Mouse (Mus musculus) gastrocnemius, postnatal 4 days (tissue): ENCODE measurements around the gene C1rb. TPM values are rescaled to one million over a fixed set of nuclear protein-coding genes. Genes with fewer than 3 reads are reported as not detected.
"Not testable (repeated sequence)": the region's sequence is repeated elsewhere in the genome, so short reads cannot be mapped to it uniquely, and the experiment has no call there.

ENCODE experiments used
- DNase-seq, 2 experiments: peaks; one replicate each; pipeline ENCODE4 v3.0.0; 2021 to 2022; ENCODE audit warnings: low spot score in 2 of 2, mixed read lengths in 2 of 2
- long read RNA-seq, 2 experiments: library from polyadenylated mRNA; stranded (forward); transcript quantifications; one replicate each; pipeline ENCODE4 v2.0.0; 2021
- total RNA-seq, 2 experiments: library from RNA; stranded (reverse); gene quantifications; 2 replicates each; pipeline ENCODE4 v1.2.3; 2021

The C1rb gene
- 1 to 10 TPM; 1.3 to 1.7 TPM for total RNA-seq
- long read RNA-seq, experiment 1, result 0 reads
- long read RNA-seq, experiment 2, result 0 reads

DNA sequence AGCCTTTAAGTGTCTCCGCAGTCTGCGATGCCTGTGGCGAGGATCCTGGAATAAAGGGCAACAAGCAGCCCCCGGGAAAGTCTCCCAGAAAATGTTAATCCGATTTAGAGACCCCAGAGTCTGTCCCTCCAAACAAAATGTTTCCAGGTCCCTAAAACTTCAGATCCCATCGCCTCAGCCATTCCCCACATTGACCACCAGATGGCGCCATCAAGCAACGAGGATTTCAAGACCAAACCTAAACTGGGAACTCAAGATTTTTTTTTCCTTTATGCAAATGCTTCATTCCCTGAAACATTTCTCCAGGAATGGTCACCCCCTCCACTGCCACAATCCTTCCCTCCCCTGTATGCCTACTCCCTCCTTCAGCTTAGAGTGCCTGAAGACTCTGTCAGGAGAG is at the start of gene C1rb:
TSS of gene C1rb (plus strand) at position 269 of the 400 bp plus-strand sequence.
- peak; percentile 38 to 53 for DNase-seq

DNA sequence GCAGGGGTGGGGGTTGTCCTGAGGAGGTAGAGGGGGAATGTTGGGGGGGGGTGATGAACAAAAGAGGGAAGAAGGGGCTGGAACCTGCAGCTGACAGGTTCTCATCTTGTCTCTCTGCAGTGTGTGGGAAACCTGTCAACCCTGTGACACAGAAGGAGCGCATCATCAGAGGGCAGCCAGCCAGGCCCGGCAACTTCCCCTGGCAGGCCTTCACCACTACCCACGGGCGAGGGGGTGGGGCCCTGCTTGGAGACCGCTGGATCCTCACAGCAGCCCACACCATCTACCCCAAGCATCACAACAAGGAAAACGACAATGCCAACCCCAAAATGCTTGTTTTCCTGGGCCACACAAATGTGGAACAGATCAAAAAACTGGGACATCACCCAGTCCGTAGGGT is 48.0 kb upstream of the C1rb start:
- DNase-seq, result not testable (repeated sequence)

DNA sequence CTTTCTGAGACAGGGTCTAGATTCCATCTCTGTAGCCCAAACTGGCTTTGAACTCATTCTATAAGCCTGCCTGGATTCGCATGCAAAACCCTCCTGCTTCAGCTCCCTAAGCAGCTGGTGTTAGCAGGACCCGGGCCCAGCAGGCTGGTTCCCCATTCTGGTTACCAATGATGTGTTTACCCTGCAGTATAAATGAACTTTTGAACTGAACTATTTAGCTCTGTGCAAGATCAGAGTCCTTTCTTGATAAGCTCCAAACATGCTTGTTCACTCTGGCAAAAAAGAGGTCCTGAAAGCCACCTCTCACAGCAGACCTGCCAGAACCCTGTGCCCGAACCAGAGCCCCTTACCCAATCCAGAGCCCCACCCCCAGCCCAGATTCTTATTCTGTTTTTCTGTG is 42.2 kb upstream of the C1rb start:
- no peak for DNase-seq

DNA sequence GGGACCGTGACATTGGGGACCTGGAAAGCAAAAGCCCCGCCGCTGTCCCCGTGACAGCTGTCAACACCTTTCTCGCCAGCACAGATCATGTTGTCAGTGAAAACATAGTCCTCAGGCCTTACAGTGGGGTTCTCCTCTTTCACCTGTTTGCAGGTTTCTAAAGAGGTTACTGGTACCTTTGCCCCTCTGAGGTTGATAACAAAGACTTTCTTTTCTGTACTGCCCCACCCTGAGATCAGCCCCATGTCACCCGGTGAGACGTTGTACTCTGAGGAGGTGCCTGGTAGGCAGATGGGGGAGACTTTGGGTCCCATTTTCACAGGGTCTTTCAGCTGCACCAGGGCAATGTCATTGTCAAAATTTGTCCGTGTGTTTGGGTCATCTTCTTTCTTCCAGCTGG is 39.0 kb upstream of the C1rb start:
- DNase-seq, result no peak

DNA sequence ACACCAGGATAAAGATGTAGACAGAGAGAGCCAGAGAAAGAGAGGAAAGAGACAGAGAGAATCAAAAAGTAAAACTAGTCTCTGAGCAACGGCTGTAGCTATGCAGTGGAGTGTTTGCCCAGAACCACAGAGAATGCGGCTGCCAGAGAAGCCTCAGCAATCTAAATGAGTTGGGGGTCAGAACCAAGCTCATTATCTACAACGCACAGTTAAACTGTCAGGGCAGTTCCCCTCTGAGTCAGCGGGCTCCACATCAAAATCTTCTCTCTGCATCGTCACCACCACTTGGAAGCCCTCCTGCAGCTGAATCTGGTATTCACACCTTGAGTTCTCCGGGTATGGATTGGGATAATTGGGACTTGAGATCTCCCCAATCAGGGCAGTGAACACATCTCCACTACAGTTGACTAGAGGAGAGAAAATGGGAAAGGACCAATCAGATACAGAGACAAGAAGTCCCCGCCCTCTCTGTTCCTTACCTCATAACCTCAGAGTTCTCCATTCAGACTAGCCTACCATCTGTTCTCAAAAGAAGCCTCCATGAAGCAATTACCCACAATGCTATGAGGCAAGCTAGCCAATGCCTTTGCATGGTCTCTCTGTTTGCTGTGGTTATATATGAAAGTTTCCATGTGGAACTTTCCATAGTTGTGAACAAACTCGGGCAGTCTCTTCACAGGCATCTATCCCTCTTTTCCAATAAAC is 33.8 kb upstream of the C1rb start:
- not testable (repeated sequence) for DNase-seq

DNA sequence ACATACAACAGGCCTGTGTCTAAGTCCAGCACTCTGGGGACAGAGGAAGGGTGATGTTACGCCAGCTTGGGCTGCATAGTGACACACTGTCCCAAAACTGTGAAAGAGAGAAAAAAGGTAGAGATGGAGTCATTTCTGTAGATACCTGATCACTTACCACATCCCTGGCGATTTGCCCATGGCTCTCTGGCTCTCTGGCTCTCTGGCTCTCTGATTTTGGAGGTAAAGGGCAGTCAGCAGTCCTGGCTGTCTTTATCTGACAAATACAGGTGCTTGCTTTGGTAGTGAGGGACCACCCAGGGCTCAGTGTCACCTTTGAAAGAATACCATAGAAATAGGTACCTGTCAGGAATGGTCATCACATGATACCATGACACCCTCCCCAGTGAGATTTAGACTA is 28.9 kb upstream of the C1rb start:
- DNase-seq, result not testable (repeated sequence)

DNA sequence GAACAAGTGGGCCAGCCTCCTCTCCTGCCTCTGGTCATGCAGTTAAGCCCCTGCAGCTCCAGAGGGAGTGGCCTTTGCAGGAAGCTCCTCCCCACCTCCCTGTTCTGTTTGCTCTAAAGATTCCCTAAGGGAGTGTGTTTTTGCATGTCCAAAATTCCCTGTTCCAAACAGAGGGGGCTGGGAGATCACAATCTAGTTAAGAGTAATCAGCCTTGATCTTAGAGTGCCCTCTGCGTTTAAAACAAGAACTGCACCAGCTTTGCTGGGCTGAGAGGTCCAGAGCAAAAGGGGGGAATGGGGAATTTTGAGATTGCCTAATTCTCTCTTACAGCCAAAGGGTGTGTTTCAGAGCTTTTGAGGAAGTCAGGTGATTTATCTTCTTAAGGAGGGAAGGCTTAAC is 27.8 kb upstream of the C1rb start, which contains the start of gene C1s1:
TSS of gene C1s1 (minus strand) at position 76 of the 400 bp plus-strand sequence.
- peak; percentile 22 to 64 for DNase-seq

DNA sequence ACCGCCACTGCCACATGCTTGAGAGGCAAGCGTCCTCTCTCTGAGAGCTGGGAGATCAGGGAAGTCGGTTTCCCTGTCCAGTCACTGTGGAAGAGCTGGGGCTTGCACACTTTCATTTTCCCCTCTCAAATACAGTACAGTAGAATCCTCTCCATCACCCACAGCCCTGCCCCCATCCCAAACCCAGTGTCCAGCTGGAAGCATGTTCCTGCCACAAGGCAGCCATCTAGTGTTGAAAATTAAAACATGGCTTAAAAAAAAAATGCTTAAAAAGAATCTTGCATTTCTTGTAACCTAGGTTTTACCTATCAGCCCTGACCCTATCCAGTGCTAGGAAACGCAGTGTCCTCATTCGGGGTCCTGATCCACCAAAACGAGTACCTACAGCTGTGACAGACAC is 25.6 kb upstream of the C1rb start:
- DNase-seq, result peak in 1 of 2 experiments; percentile 25

DNA sequence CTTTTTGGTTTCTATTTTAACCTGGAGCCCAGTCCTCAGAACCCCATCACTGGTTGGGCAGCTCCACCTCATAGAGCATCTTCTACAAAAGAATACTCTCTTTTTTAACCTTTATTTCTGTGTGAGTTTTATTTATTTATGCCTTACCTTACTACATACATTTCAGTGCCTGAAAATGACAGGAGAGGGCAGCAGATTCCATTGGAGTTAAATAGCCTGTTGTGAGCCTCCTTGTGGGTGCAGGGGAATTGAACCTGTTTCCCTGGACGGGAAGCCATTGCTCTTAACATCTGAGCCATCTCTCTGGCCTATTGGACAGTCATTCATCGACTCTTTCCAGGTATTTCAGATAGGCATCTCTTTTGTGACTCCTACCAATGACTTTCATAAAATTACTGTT is 24.7 kb upstream of the C1rb start:
- DNase-seq, result no peak

DNA sequence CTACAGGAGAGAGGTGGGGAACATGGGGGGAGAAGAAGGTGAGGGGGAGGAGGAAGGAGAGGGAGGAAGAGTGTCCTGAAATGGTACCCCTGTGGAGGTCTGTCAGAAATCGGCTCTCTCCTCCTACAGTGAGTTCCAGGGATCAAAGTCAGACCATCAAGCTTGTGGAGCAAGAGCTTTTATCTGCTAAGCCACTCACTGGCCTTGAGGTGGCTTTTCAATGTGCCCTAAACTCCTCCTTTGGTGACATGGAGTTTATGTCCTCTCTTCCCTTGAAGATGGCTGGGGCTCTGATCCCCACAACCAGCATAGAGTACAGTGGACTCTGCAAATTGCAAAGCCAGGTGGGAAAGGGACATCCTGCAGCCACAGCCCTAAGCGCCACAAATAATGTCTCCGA is 22.1 kb upstream of the C1rb start:
- not testable (repeated sequence) for DNase-seq

DNA sequence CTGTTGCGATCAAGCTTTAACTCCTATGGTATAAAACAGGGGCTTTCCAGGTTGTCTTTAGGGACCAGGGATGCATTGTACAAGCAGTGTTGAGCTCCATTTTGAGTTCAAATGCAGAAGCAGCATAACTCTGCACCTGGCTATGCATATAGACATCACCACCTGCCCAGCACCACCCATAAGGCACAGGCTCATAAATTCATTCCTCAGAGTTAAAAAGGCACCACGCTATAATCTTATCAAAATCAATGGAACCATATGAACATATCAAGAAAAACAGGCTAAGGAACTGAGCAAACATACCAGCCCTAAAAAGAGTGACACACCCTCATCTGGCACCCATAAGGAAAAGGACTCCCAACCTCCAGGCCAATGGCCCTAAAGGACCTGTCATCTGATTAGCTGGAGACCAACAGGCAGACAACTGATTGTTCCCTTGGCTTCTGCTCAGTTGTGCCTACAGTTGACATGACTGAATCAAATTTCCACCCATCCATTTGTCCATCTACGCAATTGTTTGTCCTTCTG is 21.0 kb upstream of the C1rb start:
- no peak for DNase-seq

DNA sequence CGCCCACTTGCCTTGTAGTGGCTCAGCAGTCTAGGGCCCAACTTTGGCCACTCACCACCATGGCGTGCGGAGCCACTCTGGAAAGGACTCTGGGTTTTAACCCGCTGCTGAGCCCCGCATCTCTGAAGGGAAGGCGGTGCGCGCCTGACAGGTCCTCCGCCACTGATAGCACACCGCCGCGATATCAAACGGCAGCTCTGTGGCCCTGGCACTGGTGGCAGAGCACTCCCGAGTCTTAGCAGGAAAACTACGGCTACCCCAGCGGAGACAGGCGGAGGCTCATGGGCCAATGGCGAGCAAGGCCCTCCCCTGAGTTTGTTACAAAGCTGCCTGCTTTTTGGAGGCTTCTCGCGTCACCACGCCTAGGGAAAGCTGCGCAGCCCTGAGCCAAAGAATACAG is 17.3 kb upstream of the C1rb start:
- DNase-seq, result no peak

DNA sequence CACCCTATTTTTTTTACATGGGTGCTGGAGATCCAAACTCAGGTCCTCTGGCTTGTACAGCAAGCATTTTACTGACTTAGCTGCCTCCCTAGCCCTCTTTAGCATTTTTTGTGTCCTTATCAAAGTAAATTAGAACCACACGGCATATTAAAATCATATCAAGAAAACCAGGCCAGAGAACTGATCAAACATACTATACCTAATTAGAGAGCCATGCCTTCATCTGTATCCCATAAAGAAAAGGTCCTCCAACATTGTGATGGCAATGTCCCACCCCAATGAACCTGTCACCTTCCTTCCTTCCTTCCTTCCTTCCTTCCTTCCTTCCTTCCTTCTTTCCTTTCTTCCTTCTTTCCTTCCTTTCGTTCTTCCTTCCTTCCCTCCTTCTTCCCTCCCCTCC is 14.1 kb upstream of the C1rb start:
- not testable (repeated sequence) for DNase-seq

DNA sequence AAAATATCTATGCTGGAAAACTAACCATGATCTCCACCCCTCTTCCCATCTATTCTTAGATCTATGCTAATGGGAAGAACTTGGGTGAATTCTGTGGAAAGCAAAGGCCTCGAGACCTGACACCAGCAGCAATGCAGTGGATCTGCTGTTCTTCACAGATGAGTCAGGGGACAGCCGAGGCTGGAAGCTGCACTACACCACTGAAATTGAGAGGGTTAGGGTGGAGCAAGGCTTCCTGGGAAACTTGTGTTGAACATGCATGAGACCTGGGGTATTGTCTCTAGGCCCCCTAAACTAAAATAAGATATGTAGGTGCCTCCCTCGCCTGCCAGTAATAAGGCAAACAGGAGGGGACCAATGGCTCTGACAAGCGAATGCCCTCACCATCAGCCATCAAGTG is 8.9 kb upstream of the C1rb start:
- not testable (repeated sequence) for DNase-seq

DNA sequence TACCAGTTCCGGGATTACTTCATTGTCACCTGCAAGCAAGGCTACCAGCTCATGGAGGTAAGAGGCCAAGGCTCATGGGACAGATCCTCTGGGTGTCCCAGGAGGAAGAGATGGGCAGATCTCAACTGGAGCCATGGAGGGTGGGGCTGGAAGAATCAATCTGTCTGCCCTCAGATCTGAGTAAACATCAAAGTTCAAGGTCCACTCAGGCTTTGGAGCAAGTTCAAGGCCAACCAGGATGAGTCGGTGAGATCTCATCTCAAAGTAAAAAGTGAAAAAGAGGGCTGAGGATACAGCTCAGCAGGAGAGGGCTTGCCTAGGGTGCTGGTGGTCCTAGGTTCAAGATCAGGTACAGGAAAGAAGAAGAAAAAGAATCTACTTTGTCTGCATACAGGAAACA is 8.5 kb upstream of the C1rb start:
- not testable (repeated sequence) for DNase-seq

DNA sequence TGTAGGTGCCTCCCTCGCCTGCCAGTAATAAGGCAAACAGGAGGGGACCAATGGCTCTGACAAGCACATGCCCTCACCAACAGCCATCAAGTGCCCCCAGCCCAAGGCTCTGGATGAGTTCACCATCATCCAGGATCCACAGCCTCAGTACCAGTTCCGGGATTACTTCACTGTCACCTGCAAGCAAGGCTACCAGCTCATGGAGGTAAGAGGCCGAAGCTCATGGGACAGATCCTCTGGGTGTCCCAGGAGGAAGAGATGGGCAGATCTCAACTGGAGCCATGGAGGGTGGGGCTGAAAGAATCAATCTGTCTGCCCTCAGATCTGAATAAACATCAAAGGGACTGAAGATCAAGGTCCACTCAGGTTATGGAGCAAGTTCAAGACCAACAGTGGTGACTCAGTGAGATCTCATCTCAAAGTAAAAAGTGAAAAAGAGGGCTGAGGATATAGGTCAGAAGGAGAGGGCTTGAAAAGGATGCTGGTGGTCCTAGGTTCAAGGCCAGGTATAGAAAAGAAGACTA is 5.1 kb downstream of the C1rb start:
- not testable (repeated sequence) for DNase-seq

DNA sequence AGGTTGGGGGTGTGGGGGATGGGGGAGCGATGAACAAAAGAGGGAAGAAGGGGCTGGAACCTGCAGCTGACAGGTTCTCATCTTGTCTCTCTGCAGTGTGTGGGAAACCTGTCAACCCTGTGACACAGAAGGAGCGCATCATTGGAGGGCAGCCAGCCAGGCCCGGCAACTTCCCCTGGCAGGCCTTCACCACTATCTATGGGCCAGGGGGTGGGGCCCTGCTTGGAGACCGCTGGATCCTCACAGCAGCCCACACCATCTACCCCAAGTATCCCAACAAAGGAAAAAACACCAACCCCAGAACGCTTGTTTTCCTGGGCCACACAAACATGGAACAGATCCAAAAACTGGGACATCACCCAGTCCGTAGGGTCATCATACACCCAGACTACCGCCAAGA is 10.1 kb downstream of the C1rb start:
- DNase-seq, result not testable (repeated sequence)

DNA sequence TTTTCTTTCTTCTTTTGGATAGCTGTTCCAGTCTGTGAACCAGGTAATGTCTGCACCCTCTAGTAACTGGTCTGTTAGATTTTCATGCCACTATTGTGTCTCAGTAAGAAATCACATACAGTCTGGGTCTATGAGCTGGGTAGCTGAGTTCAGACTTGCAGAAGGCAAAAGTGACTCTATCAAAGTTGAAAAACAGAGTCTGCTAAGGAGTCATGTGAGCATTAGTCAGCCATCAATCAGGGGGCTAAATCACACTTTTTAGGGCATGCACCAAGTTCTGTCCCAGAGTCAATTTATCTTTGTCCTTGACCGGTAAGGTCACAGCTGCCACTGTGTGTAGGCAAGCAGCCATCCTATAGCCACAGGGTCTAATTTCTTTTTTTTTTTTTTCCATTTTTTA is 12.1 kb downstream of the C1rb start:
- DNase-seq, result no peak

DNA sequence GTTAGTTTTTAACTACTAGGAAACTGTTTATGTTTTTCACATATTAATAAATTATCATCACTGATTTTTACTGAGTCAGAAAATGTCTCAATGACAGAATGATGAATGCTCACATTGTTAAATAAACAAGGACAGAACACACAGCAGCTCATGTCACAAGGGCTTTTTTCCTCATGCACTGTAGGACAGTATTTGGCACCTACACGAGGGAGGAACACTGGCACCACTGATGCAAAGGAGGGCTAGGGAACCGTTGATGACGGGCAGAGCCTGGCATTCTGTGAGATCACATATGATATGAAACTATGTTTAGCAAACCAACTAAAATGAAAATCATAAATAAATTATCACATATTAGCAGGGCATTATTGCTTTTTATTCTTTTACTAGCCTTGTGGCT is 14.8 kb downstream of the C1rb start:
- no peak for DNase-seq

DNA sequence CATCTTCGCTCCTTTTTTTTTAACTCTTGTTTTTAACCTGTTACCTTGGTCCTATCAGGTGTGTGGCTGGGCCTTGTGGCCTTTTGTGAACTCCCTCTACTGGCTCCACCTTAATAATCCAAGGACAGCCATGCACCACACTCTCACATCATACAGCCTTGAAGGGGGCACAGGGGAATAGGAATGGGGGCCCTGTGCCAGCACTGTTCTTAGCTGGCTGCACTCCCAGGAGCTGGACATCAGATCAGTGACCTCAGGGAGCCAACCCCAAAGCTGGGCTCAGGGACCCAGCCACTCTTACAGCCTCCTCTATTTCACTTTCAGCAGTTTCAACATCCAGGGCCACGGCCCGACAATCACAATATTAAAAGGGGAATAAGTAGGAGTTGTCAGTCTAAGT is 15.7 kb downstream of the C1rb start:
- DNase-seq, result no peak

DNA sequence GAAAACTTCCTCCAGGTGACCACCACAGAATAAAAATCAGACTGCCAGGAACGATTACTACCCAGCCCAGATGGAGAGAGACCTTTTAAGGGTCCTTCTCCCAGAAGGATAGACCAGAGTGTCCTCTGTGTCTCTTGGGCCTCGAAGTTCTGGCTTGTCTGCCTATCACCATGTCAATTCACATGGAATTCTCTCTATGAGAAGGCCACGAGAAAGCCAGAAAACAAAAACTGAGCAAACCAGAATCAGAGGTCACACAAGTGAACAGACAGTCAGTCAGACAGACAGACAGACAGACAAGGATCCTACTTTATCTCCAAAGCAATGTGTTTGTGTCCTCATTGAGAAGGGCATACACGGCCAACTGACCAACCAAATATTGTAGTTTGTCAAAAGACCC is 16.2 kb downstream of the C1rb start:
- no peak for DNase-seq

DNA sequence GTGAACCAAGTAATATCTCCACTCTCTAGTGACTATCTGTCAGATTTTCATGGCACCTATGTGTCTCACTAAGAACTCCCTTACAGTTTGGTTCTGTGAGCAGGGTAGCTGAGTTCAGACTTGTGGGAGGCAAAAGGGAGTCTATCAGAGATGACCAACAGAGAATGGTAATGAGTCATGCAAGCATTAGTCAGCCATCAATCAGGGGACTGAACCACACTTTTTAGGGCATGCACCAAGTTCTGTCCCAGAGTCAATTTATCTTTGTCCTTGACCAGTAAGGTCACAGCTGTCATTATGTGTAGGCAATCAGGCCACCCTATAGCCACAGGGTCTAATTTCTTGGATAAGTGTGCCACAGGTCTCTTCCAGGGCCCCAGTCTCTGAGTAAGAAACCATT is 18.7 kb downstream of the C1rb start:
- DNase-seq, result no peak

DNA sequence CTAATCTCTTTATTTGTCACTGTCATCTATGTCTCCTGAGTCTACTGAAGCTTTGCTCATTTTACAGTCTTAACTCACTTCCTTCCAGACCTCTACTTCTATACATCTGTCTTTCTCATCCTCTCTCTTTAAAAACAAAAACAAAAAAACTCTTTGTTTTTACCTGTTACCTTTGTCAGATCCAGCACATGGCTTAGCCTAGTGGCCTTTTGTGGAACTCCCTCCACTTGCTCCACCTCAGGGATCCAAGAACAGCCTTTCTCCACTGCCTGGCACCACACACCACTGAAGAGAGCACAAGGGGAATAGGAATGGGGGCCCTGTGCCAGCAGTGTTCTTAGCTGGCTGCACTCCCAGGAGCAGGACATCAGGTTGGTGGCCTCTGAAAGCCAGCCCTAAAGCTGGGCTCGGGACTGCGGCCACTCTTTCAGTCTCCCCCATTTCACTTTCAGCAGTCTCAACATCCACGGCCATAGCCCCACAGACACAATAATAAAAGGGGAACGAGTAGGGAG is 22.1 kb downstream of the C1rb start:
- no peak for DNase-seq
